Mouse (Mus musculus) urinary bladder, postnatal 10 days (tissue): Measurements from ENCODE around the gene Dscam.

Source experiments
- DNase-seq: peaks from one replicate; pipeline ENCODE4 v3.0.0; 2022; ENCODE audit warnings: low spot score

The Dscam gene

GRCm38 (mm10) chr16:96759081-96759603 lies 411.4 kb downstream of the Dscam start:
- no peak for DNase-seq

GRCm38 (mm10) chr16:96758381-96758780 lies 412.2 kb downstream of the Dscam start:
- DNase-seq = no peak

DNA sequence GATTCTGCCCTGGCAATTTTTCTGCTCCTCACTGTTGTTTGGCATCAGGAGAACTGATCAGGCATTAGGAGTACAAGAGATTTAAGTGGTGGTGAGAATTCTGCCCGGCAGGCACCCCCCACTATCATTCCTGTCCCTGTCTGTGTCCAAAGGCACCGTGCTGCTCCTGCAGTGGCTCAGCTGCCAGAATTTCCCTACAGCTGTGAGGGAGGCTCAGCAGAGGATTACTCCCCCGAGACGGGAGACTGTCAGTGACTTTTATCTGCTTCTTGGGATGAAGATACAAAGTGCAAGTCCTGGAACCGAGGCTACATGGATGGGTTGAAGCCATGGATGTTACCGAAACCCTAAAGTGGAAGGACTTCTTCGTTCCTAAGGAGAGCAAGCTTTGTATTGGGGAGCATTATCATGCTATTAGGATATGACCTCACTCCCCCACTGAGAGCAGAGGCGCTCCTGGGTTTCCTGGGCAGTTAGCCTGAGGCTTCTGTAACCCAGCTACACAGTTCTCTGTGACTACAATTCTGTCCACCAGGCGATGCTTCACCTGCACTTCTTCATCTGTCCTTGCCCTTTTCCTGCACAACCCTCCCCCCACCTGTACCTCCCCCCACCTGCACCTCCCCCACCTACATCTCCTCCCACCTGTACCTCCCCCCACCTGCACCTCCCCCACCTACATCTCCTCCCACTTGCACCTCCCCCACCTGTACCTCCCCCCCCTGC lies 412.8 kb downstream of the Dscam start:
- DNase-seq = no peak

DNA sequence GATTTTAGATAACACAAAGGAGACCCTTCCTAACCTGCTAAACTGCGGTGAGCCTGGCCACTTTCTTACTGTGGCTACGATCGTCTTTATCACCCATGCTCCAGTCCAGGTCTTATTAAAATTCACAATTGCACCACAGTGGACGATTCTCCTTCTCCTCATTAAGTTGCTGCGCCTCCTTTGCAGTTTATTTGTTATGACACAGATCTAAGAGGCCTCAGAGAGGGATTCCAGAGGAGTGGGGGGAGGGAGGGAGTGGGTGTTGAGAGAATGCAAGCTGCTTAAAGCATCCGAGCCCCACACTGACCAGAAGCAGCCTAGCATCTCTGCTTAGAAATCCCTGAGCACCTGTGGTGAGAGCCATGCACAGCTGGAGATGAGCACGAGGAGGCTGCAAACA lies 413.6 kb downstream of the Dscam start:
- no peak for DNase-seq

- no peak for DNase-seq
Measured at GRCm38 (mm10) chr16:96754971-96755504, 415.5 kb downstream of the Dscam start.

- DNase-seq = no peak
Measured at GRCm38 (mm10) chr16:96754381-96754780, 416.2 kb downstream of the Dscam start.

GRCm38 (mm10) chr16:96753781-96754173 lies 416.8 kb downstream of the Dscam start:
- DNase-seq = no peak

DNA sequence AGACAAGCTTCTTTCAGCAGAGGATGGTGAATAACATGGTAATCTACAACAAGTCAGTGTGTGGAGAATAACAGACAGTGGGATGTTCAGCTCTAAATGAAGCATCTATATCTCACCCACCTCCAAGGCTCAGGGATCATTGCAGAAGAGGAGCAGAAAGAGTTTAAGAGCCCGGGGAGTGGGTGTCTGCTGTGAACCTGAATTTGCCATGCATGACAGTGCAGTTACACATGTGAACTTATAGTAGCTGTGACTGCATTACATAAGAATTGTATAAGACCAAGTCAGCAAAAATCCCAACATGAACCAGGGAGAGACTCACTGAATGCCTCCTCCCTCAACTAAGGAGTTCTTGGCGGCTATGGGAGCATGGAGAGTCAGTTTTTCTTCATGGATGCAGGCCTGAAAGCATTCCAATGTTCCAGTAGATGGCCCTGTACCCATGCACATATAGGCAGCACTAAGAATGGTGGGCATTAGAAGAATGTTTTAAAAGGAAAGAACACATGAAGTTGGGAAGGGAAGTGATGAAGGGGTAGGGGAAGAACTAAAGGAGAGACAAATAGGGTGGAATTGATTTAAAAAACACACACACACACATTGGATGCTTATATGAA lies 417.3 kb downstream of the Dscam start:
- no peak for DNase-seq

DNA sequence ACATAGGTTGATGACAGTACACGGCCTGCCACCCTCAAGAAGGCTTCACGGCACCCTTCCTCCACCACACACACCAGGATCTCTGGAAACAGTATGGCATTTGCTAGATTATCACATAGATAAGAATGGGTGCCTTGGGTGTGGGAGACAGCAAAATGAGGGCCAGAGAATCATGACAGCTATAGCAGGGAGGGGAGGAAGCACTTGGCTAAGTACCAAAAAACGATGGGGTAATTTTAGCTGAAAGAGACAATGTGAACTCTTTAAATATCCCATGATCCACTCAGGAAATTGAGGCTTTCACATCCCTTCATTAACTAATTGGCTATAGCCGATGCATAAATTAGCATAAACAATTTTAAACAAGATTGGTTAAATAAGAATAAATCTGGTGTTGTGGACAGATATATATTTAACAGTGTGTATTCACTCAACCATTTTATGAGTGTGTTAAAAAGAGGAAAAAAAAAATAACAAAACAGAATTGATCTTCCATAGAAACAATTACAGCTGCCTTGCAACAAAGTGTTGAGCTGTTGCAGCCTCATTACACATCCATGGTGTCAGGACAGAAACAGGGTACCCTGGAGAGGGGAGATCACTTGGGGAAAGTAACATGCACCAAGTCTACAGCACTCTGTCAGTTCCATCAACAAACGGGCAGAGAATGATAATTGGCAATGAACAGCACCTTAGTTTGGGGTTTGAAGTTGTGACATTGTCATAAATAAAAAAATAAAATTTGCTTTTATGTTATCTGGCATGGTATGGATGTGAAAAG lies 427.9 kb downstream of the Dscam start:
- DNase-seq = no peak

GRCm38 (mm10) chr16:96741336-96741735 lies 429.2 kb downstream of the Dscam start:
- DNase-seq = no peak

DNA sequence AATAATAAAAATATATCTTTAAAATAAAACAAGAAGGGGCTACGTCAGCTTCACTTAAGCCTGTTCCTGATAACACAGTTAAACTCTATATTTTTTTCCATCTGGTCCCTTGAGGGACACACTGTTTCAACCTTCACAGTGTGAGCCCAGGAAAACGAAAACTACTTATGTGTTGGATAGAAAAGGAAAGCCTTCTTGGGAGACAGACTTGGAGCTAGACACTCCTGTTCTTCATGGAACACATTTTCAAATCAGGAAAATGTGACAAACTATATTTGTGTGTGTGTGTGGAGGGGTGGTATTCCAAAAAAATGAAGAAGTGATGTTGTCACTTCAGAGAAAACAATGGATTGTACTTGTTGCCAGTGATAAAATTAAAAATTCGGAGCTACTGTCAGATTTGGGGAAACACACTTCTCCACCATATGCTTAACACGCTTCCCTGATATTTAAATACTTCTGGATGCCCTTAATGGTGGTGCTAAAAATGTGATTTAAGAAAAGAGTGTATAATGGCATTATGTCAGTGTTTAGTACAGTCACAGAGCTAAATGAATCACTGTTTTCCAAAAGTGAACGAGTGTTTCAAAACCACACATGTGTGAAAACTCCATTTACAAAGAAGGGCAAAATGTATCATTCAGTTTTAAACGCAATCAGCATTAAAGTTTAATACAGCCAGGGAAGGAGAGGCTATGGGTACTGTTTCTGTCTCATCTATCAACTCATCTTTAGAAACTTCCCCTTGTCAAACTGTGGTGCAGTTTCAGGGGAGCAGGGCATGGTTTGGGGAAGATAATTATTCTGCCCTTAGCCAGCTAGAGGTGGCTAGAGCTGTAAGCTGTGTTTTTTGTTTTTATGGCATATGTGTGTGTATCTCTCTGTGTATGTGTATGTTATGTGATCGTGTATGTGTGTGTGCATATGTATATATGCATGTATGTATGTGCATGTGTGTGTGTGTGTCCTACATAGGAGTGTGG lies 430.2 kb downstream of the Dscam start:
- no peak for DNase-seq

GRCm38 (mm10) chr16:96736501-96736900 lies 434.1 kb downstream of the Dscam start:
- no peak for DNase-seq

DNA sequence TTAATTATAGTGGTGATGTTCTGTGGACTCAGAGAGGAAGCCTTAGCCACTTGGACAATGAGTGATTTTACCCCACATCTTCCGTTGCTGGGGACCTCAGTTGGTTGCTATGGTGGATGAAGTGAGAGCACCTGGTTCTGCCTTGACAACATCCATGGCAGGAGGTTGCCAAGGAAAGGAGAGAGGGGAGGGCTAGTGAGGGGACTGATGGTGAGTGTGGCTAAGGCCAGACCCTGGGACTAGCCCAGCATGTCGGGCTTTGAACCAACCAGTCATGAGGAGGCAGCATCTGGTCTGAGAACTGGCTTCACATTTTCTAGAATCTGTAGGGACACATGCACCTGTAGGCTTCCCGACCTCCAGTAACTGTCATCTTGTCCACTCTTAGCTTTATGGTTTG lies 439.7 kb downstream of the Dscam start:
- DNase-seq = no peak

GRCm38 (mm10) chr16:96727836-96728774 lies 442.4 kb downstream of the Dscam start:
- DNase-seq = no peak

DNA sequence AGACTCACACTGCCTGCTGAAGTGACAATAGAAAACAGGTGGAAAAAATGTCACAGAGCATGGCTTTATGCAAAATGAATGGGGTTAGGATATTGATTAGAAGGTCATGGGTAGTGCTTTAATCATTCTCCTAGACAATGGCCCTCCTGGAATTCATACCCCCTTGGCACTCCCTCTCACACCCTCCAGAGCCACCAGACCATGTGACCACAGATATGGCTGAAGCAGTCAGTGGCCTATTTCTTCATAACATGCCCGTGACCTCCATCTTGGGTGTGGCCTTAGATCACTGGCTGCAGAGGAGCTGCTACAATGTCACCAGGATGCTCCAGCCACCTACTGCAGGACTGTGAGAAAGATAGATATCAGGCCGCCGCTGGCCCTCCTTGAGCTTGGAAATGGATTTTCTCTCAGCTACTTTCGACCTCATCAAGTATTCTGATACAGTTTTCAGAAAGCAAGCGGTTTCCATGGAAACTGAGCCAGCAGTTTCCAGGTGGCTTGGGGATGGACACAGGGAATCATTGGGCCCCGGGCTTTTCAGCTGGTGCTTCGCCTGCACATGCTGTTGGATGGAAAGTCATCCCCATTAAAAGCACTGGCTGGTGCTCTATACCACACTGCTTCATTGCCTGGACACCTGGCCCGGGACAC lies 445.4 kb downstream of the Dscam start:
- no peak for DNase-seq

DNA sequence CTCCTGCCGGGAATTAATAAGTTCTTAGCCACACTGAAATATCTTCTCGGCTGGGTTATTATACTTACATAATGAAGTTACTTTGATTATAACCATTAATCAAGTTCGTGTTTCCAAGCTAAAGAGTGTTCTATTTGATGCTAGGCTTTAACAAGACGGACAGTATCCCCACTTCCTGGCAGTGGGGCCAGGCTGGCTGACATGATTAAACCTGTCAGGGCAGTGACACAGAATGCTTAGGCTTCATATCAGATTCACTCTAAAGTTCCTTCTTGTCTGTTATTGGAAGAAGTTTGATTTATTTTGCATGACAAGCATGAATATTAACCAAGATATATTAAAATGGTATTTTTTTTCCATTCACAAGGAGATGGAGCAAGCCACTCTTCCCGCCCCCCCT lies 446.0 kb downstream of the Dscam start:
- DNase-seq = no peak

DNA sequence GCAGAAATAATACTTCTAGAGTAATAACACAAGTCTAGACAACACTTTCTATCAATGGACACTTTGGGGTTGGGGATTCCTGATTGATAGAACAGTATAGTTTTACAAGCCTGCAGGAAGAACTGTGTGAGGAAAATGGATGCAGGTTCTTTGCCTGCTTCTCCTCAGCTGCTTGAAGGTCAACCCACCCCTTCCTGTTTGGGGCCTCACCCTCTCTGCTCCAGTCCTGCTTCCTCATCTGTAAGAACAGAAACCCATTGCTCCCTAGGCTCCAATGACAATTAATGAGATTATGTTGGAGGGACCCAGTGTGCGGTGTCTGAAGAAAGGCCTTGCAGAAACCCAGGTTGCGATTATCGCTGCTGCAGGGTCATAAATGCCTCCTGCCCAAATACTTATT lies 446.4 kb downstream of the Dscam start:
- no peak for DNase-seq

DNA sequence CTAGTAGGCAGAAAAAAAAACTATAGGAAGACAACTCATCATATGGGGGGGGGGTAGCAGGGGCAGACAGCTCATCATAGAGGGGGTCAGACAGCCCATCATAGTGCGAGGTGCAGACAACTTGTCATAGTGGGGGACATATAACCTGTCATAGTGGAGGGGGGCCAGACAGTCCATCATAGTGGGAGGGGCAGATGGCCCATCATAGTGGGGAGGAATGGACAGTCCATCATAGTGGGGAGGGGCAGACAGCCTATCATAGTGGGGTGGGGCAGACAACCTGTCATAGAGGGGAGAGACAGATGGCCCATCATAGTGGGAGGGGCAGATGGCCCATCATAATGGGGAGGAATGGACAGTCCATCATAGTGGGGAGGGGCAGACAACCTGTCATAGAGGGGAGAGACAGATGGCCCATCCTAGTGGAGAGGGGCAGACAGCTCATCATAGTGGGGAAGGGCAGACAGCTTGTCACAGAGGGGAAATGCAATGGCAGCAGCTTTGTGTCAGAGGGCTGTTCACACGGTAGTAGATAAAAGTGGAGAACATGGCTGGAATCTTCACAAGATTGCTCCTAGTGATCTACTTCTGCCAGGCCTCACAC lies 447.4 kb downstream of the Dscam start:
- no peak for DNase-seq

DNA sequence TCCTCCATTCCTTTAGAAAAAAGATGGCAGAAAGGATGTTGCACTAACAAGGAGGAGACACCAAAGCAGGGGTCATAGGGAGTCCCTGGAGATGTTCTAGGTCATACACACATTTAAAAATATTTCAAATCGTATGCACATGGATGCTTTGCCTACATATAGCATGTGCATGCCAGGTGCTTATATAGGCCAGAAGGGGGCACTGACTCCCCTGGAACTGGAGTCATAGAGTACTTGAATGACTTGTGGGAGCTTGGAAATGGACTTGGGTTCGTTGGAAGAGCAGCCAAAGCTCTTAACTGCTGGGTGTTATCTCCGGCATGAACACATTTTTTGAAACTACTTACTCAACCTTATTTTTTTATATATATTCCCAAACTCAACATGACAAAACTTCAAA lies 448.4 kb downstream of the Dscam start:
- no peak for DNase-seq
